Mouse (Mus musculus) embryo, embryonic 9.5 days (tissue): ENCODE results near the gene Tbc1d17.

Experiments
- DNase-seq: peaks from one replicate; pipeline ENCODE4 v3.0.0-alpha.2; 2017; ENCODE audit errors: extremely low spot score

Tbc1d17 gene

DNA sequence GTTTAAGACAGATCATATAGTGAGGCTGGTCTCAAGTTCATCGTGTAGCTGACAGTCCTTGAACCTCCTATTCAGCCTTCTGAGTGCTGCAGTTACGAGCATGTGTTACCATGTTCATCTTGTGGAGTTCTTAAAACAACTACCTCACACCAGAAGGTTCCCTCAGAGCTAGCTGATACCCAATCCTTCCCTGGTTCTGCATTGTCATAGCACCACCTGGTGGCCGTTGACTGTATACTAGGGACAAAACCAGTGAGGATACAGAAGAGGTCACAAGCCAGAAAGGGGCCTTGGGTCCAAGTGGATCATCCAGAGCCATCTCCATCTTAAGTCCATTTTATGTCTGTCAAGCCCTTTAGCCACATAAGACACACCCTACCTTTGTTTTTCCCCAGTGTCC is 24.0 kb downstream of the Tbc1d17 start:
- DNase-seq: peak; percentile 61

DNA sequence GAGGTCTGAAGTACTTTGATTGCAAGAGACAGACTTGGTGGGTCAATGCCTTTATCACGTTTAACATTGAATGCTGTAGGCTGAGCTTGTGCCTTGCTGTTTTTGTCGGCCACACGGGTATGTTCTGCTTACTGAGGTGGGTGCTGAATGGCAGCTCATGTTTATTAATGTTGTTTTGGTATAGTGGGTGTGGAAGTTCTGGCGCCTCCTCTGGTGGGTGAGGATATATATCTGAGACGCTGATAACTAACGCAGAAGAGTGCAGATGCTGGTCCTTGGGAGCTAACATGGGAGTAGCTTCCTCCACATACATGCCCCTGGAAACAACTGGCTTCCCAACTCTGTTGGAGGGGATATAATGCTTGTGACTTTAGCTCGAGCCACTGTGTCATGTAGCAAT is 25.5 kb downstream of the Tbc1d17 start:
- DNase-seq: no peak

GRCm38 (mm10) chr7:44821666-44822448 is 27.0 kb downstream of the Tbc1d17 start:
- DNase-seq: no peak

GRCm38 (mm10) chr7:44820525-44820924 is 28.4 kb downstream of the Tbc1d17 start:
- no peak for DNase-seq

DNA sequence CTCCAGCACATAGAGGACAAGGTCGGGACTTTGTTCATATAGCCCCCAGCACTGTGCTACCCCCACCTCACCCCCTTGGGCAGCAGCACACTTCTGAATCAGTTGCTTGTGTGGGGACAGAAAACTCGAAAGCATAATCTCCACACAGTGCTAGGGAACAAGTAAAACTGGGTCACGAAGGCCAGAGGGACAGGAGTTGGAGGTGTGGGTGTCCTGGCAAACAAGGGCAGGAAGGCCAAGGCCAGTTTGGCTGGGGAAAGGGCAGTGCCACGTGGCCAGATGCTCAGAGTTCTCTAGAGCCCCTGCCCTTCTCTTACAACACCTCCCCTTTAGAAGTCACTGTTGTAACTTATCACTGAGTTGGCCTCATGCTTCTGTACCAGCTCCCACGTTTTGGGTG is 29.0 kb downstream of the Tbc1d17 start:
- no peak for DNase-seq

DNA sequence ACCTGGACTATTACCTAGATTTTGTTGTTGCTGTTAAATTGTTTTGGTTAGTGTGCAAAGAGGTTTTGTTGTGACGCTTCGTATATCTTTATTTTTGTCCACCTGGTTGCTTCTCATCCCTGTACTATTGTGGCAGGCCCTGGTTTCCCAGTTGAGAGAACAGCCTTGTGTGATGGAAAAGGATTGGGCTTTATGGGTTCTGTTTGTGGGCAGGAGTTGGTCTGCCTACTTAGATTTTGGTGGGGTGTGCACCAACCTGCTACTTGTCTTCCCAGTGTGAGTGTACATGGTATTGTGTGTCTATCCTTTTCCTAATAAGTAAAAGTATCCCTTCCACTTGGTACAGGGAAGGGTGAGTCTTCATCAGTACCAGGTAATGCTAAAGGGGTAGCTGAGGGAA is 29.5 kb downstream of the Tbc1d17 start:
- no peak for DNase-seq

DNA sequence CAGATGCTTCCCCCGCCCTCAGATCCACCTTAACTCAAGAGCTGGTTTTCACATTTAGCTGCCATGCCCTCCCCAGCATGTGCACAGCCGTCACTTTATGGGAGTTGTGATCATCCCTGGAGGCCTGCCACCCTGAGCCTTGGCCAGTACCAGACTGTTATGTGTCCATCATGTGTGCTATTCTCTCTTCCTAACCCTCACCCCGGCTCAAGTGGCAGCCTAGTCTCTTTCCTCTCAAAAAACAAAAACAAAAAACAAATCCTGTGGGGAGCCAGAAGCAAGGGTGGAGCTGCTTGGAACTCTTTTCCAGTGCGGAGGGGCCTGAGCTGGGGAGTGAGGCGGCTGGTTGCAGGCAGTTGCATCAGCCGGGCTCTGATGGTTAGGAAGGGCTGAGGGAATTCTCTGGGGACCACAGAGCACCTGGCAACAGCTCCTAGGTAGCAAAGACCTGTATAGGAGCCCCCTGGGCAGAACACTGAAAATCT is 30.1 kb downstream of the Tbc1d17 start:
- DNase-seq: no peak

DNA sequence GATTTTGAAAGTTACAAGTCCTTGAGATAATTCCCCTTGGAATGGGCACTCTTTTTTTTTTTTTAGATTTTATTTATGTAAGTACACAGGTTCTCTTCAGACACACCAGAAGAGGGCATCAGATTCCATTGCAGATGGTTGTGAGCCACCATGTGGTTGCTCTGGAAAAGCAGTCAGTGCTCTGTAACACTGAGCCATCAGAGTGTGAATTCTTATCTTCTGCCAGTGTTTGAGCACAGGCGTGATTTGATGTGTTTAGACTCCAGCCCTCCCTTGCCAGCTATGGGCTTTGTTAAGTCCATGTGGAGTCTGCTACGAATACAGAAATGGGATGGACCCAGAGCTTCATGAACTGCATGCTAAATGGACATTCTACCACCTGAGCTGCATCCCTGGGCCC is 30.7 kb downstream of the Tbc1d17 start:
- DNase-seq: no peak

DNA sequence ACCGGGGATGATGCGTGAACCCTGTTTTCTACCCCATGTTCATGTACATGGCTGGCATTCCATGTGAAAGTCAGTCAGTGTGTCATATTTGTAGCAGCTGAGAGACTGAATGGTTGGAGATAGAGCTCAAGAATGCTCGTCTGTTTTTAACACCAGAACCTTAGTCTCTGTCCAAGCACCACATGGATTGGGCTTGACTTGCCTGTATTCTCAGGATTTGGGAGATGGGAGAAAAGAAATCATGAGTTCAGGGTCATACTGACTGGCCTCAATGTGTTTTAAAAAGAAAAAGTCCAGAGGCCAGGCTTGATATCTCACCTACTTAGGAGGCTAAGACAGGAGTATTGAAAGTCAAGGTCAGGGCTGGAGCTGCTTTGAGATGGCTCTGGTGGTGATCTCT is 31.4 kb downstream of the Tbc1d17 start:
- DNase-seq: no peak

GRCm38 (mm10) chr7:44816470-44817021 is 32.3 kb downstream of the Tbc1d17 start, which contains the start of gene Atf5:
TSS of gene Atf5 (minus strand) at chr7:44816658.
- DNase-seq: peak; percentile 59

DNA sequence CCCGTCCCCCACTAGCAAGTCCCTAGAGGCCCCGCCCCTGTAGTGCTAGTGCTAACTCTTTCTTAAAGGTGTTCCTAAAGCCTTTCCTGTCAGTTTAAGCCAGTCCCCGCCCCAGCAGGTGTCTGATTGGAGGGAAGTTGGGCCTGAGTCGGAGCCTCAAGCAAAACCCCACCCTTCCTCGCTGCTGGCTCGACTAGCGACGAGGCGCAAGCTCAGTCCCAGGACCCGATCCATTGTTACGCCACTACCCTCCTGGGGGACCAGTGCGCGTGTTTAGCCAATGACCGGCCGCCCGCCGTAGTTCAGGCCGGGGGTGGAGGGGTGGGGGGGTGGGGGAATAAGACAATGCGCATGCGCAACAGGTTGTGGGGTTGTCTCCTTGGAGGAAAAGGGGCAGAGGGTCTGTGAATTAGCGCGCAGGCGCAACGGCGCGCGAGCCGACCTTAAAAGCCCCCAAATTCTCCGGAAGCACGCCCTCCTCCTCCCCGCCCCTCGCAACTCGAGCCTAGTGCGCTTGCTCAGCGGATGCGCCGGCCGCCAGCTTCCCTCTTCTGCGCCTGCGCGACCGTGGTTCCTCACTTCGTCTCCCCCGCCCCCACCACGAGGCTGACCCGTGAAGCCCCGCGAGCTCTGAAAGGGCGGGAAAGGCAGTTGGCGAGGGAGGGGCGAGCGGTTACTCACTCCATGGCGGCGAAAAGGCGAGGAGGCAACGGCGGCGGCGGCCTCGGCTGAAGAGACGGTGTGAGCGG is 33.0 kb downstream of the Tbc1d17 start, which contains the start of the genes Nup62 and Il4i1:
TSS of gene Nup62 (plus strand) at position 368 of the 749 bp plus-strand sequence.
TSS of gene Il4i1 (plus strand) at position 667 of the 749 bp plus-strand sequence.
- DNase-seq: peak; percentile 99

DNA sequence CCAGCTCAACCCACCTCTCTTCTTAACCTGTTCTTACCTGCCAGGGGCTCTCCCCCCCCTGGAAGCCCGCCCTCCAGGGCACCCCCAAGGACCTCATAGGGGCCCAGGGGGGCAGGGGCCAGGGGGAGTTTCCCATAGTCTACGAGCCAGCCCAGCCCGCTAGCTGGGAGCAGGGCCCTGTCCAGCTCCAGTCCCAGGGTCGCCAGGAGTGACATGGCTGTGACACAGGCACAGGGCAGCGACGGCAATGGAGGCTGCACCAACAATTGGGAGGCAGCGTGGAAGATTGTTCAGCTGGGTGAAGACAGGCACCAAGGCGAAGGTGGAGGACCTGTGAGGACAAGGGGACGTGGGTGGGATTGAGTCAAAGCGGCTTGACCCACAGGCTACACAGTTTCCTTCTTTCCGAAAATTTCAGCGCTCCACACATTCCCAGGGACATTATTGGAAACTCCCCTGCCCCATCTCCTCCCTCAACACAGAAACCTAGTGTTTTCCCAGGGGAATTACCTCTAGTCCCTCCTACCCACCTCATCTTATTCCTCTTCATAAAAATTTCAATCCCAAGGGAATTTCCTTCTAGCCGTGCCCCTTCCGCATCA is 33.8 kb downstream of the Tbc1d17 start:
- no peak for DNase-seq

GRCm38 (mm10) chr7:44814423-44814822 is 34.5 kb downstream of the Tbc1d17 start:
- DNase-seq: no peak

DNA sequence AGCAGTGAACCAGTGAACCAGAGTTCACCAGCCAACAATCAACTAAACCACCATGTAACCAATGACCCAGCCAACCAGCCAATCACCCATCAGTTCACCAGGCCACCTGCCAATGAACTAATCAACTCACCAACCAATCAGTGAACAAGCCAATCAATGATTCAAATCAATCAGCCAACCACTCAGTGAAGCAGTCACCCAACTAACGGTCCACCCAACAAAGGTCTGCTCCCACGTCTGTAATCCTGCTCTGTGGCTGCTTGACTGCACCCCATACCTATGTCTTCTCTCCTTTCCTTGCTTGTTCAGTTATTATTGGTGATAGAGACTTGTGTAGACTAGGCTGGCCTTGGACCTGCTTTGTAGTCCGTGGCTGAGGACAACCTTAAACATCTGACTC is 34.9 kb downstream of the Tbc1d17 start:
- no peak for DNase-seq

- no peak for DNase-seq
Measured at GRCm38 (mm10) chr7:44812651-44813325, 36.1 kb downstream of the Tbc1d17 start.

- DNase-seq: no peak
Measured at GRCm38 (mm10) chr7:44810819-44811557, 37.9 kb downstream of the Tbc1d17 start.

- no peak for DNase-seq
Measured at GRCm38 (mm10) chr7:44810365-44810764, 38.5 kb downstream of the Tbc1d17 start.

- DNase-seq: no peak
Measured at GRCm38 (mm10) chr7:44809466-44809865, 39.4 kb downstream of the Tbc1d17 start.

GRCm38 (mm10) chr7:44808927-44809326 is 40.0 kb downstream of the Tbc1d17 start:
- no peak for DNase-seq

GRCm38 (mm10) chr7:44792781-44793180 is 56.1 kb downstream of the Tbc1d17 start:
- no peak for DNase-seq

GRCm38 (mm10) chr7:44790066-44790465 is 58.8 kb downstream of the Tbc1d17 start:
- no peak for DNase-seq
